Mouse (Mus musculus) midbrain, postnatal 0 days (tissue): ENCODE measurements around the gene Vkorc1. TPM values are rescaled to one million over a fixed set of nuclear protein-coding genes. Genes with fewer than 3 reads are reported as not detected.
A peak's percentile ranks its signal among the peaks of the same experiment; 100 is the strongest.

Source experiments
- ATAC-seq: fragments of 200-750 bp; cut with Nextera tagmentation; 2 replicates; pipeline ENCODE4 v1.8.0; 2017; ENCODE audit warnings: moderate number of reproducible peaks, mild to moderate bottlenecking, moderate TSS enrichment, moderate library complexity; ENCODE audit not compliant: low FRiP score
- DNase-seq: peaks from one replicate; pipeline ENCODE4 v3.0.0-alpha.2; 2015; ENCODE audit warnings: low spot score
- H3K27ac ChIP-seq: fragments of 300-500 bp; sonication (generic); 2 replicates; pipeline ENCODE4 v1.5.1; 2014; ENCODE audit warnings: low read depth, mild to moderate bottlenecking, low read length, mixed read lengths
- H3K27me3 ChIP-seq: fragments of 300-500 bp; sonication (generic); 2 replicates; pipeline ENCODE4 v1.6.1; 2014; ENCODE audit warnings: low read length, control low read depth, mixed read lengths; ENCODE audit not compliant: insufficient read depth
- H3K36me3 ChIP-seq: fragments of 300-500 bp; sonication (generic); 2 replicates; pipeline ENCODE4 v1.6.1; 2014; ENCODE audit warnings: low read length, control low read depth, mixed read lengths; ENCODE audit not compliant: insufficient read depth
- H3K4me1 ChIP-seq: fragments of 300-500 bp; sonication (generic); 2 replicates; pipeline ENCODE4 v1.6.1; 2014; ENCODE audit warnings: mild to moderate bottlenecking, control low read depth, antibody characterized with exemption, low read length, mixed read lengths; ENCODE audit not compliant: insufficient read depth
- H3K4me2 ChIP-seq: fragments of 300-500 bp; sonication (generic); 2 replicates; pipeline ENCODE4 v1.6.1; 2014; ENCODE audit warnings: low read depth, mild to moderate bottlenecking, low read length, mixed read lengths; ENCODE audit not compliant: poor library complexity, severe bottlenecking
- H3K4me3 ChIP-seq: fragments of 300-500 bp; sonication (generic); 2 replicates; pipeline ENCODE4 v1.5.1; 2014; ENCODE audit warnings: low read depth, mild to moderate bottlenecking, low read length, moderate library complexity
- H3K9ac ChIP-seq: fragments of 300-500 bp; sonication (generic); replicated peaks from 2 replicates; pipeline ENCODE4 v1.6.1; 2014; ENCODE audit warnings: mild to moderate bottlenecking, low read length, moderate library complexity, mixed read lengths; ENCODE audit not compliant: poor library complexity, severe bottlenecking
- H3K9me3 ChIP-seq: fragments of 300-500 bp; sonication (generic); 2 replicates; pipeline ENCODE4 v1.6.1; 2016; ENCODE audit warnings: low read length, control low read depth
- CTCF ChIP-seq: IDR thresholded peaks from 2 replicates; pipeline ENCODE4 v1.5.1; 2016; ENCODE audit warnings: antibody characterized with exemption, mild to moderate bottlenecking
- WGBS: fragments of 180-500 bp; shearing (Covaris S2); extraction: QIAGEN DNeasy Blood & Tissue Kit; methylation state at CpG from one replicate; pipeline ENCODE4 v1.1.7; 2014; 5-methylcytosine and 5-hydroxymethylcytosine counted together
- polyA plus RNA-seq: library from polyadenylated mRNA; unstranded; fragments of >200 nt; fragmentation: Nextera tagmentation; extraction: Ambion mirVana; gene quantifications from 2 replicates; pipeline ENCODE4 v1.2.1, GENCODE M21; 2015
- total RNA-seq: library from RNA; depleted of rRNA; stranded (reverse); fragments of >200 nt; gene quantifications from 2 replicates; pipeline ENCODE4 v1.2.3, GENCODE M21; 2014

The Vkorc1 gene
- total and polyA plus RNA-seq, 2 experiments from 2014 or later, result 30.3 to 61.2 TPM

- Histone ChIP-seq H3K9ac (no peak overlapping the region), H3K36me3 (peaks cover 92% of the 10 kb centered on the region), H3K27me3 (no peaks in the 10 kb centered on the region), H3K27ac (no peak overlapping the region), H3K4me3 (no peak overlapping the region), H3K9me3 (no peaks in the 10 kb centered on the region), H3K4me1 (no peaks in the 10 kb centered on the region), H3K4me2 (no peak overlapping the region)
- TF ChIP-seq CTCF, result no peak
- no peak for DNase-seq
- no peak for ATAC-seq
- 73% methylated on average over 6 of the region's 6 CpGs for WGBS
Measured at GRCm38 (mm10) chr7:127885951-127886350, 9.5 kb downstream of the Vkorc1 start.

- peaks cover 67% of the 10 kb centered on the region for H3K36me3 ChIP-seq
- ATAC-seq (no peak), DNase-seq (no peak)
Measured at GRCm38 (mm10) chr7:127880431-127880830, 15.0 kb downstream of the Vkorc1 start.

GRCm38 (mm10) chr7:127879301-127879700 is 16.1 kb downstream of the Vkorc1 start:
- Histone ChIP-seq H3K4me2 (no peak overlapping the region), H3K36me3 (peaks cover 59% of the 10 kb centered on the region), H3K9ac (no peak overlapping the region), H3K27me3 (no peaks in the 10 kb centered on the region), H3K4me3 (no peak overlapping the region), H3K27ac (no peak overlapping the region), H3K9me3 (no peaks in the 10 kb centered on the region), H3K4me1 (no peaks in the 10 kb centered on the region)
- 97% methylated on average over 9 of the region's 9 CpGs for WGBS
- no peak for DNase-seq
- ATAC-seq, result no peak
- no peak for TF ChIP-seq CTCF

More at GRCm38 (mm10) chr7:127880431-127880830, 15.0 kb downstream of the Vkorc1 start:
- no peak for TF ChIP-seq CTCF
- H3K4me3 ChIP-seq, result no peak overlapping the region
- H3K4me2 ChIP-seq, result no peak overlapping the region
- 93% methylated on average over 12 of the region's 12 CpGs for WGBS
- H3K4me1 ChIP-seq, result no peaks in the 10 kb centered on the region
- no peaks in the 10 kb centered on the region for H3K9me3 ChIP-seq
- H3K27ac ChIP-seq, result no peak overlapping the region
- H3K9ac ChIP-seq, result no peak overlapping the region
- no peaks in the 10 kb centered on the region for H3K27me3 ChIP-seq

- H3K4me3 ChIP-seq, result peak within 1 kb of the TSS; percentile 92
- H3K36me3 ChIP-seq, result peaks cover 34% of the 10 kb centered on the region
- H3K4me2 ChIP-seq, result peak within 1 kb of the TSS; percentile 74
- H3K9ac ChIP-seq, result peak within 1 kb of the TSS; percentile 95
- peak; percentile 2; the same call in 1 of the 2 replicates for TF ChIP-seq CTCF
- H3K4me1 ChIP-seq, result 0 out of 2 replicates have a peak, but pooled peaks cover 9% of the 10 kb centered on the region
- peak; percentile 64 for ATAC-seq
- H3K9me3 ChIP-seq, result no peaks in the 10 kb centered on the region
- DNase-seq, result peak; percentile 98
- H3K27me3 ChIP-seq, result no peaks in the 10 kb centered on the region
- WGBS, result under 1% methylated on average over 57 of the region's 60 CpGs
- peak within 1 kb of the TSS; percentile 98 for H3K27ac ChIP-seq
Measured at GRCm38 (mm10) chr7:127876467-127877348, 18.7 kb downstream of the Vkorc1 start, which contains the start of gene Zfp668. Zfp668 (minus strand) TSS chr7:127876828.

GRCm38 (mm10) chr7:127876041-127876466 is 19.4 kb downstream of the Vkorc1 start, which contains the start of gene Zfp646:
Zfp646 (plus strand) TSS chr7:127876221.
- H3K27ac ChIP-seq, result peak within 1 kb of the TSS; percentile 98
- H3K4me2 ChIP-seq, result peak within 1 kb of the TSS; percentile 74
- ATAC-seq (peak; percentile 91), DNase-seq (peak; percentile 88)
- H3K27me3 ChIP-seq, result no peaks in the 10 kb centered on the region
- H3K9me3 ChIP-seq, result no peaks in the 10 kb centered on the region
- WGBS, result under 1% methylated on average over 40 of the region's 41 CpGs
- peak within 1 kb of the TSS; percentile 92 for H3K4me3 ChIP-seq
- no peak for TF ChIP-seq CTCF
- peak within 1 kb of the TSS; percentile 95 for H3K9ac ChIP-seq
- H3K4me1 ChIP-seq, result 0 out of 2 replicates have a peak, but pooled peaks cover 9% of the 10 kb centered on the region
- H3K36me3 ChIP-seq, result peaks cover 28% of the 10 kb centered on the region

GRCm38 (mm10) chr7:127875627-127876001 is 19.8 kb downstream of the Vkorc1 start:
- Histone ChIP-seq H3K4me2 (peak overlapping the region; percentile 74), H3K4me1 (0 out of 2 replicates have a peak, but pooled peaks cover 9% of the 10 kb centered on the region), H3K4me3 (peak overlapping the region; percentile 92), H3K36me3 (peaks cover 25% of the 10 kb centered on the region), H3K9ac (peak overlapping the region; percentile 95), H3K27ac (peak overlapping the region; percentile 98), H3K27me3 (no peaks in the 10 kb centered on the region), H3K9me3 (no peaks in the 10 kb centered on the region)
- ATAC-seq, result peak; percentile 96
- peak; percentile 98 for DNase-seq
- WGBS, result under 1% methylated on average over 27 of the region's 43 CpGs
- TF ChIP-seq CTCF, result no peak
